Mouse (Mus musculus) cerebellum, adult 2 months (tissue): ENCODE results near the gene Vav2. TPM values are rescaled to one million over a fixed set of nuclear protein-coding genes. Genes with fewer than 3 reads are reported as not detected.

Experiments
- DNase-seq, 2 experiments: peaks; one replicate each; pipeline ENCODE4 v3.0.0; 2021
- H3K27ac ChIP-seq: fragments of 200-500 bp; 2 replicates; pipeline ENCODE4 v1.5.1; 2012; ENCODE audit warnings: low read length, control low read depth, inconsistent platforms; ENCODE audit not compliant: insufficient read depth
- H3K27me3 ChIP-seq: fragments of 200-500 bp; 2 replicates; pipeline ENCODE4 v1.6.1; 2012; ENCODE audit warnings: inconsistent platforms, mild to moderate bottlenecking, low read length, moderate library complexity; ENCODE audit not compliant: control insufficient read depth, insufficient read depth
- H3K4me1 ChIP-seq: fragments of 200-500 bp; 2 replicates; pipeline ENCODE4 v1.6.1; 2011; ENCODE audit warnings: low read length; ENCODE audit not compliant: control insufficient read depth, insufficient read depth
- H3K4me3 ChIP-seq: fragments of 200-500 bp; replicated peaks from 2 replicates; pipeline ENCODE3; 2011; ENCODE audit warnings: mild to moderate bottlenecking, low read depth, low read length, control low read depth; ENCODE audit not compliant: insufficient read depth
- CTCF ChIP-seq: fragments of 200-500 bp; IDR thresholded peaks from 2 replicates; pipeline ENCODE4 v1.5.1; 2011; ENCODE audit warnings: low read depth, mild to moderate bottlenecking, control low read depth, low read length, moderate library complexity, borderline replicate concordance; ENCODE audit not compliant: insufficient read depth
- POLR2A ChIP-seq: fragments of 200-500 bp; IDR thresholded peaks from 2 replicates; pipeline ENCODE4 v1.6.1; 2011; ENCODE audit warnings: low read length, control low read depth, borderline replicate concordance; ENCODE audit not compliant: insufficient read depth
- WGBS: fragments of 180-500 bp; shearing (Covaris S2); methylation state at CpG from one replicate; pipeline ENCODE4 v1.1.7; 2018; 5-methylcytosine and 5-hydroxymethylcytosine counted together
- polyA plus RNA-seq: library from polyadenylated mRNA; depleted of rRNA; stranded (reverse); fragments of >200 nt; gene quantifications from 2 replicates; pipeline ENCODE4 v1.2.3, GENCODE M21; 2012

Gene Vav2
- polyA plus RNA-seq, 1 experiment = 16.1 TPM

- no peak overlapping the region for H3K27ac ChIP-seq
- DNase-seq = no peak
- no peaks in the 10 kb centered on the region for H3K27me3 ChIP-seq
- no peaks in the 10 kb centered on the region for H3K4me1 ChIP-seq
- TF ChIP-seq CTCF (no peak), POLR2A (no peak)
- 86% methylated on average over 14 of the region's 14 CpGs for WGBS
- H3K4me3 ChIP-seq = no peak overlapping the region
These were observed 37.3 kb downstream of the Vav2 start for GRCm38 (mm10) chr2:27389272-27390162.

DNA sequence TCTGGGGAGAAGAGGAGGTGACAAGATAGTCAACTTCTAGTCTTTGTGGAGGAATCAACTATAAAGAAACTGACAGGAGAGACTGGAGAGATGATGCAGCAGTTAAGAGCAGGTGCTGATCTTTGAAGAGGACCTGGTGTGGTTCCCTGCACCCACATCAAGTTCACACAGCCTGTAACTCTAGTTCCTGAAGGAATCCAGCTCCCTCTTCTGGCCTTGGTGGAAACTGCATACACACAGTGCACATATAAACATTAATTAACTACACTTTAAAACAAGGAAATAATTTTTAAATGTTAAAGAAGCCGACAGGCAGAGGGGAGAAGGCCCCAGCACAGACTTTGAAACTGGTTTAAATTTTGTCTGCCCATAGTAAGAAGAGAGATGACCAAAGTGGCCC lies 39.6 kb downstream of the Vav2 start:
- no peak overlapping the region for H3K4me3 ChIP-seq
- no peaks in the 10 kb centered on the region for H3K27me3 ChIP-seq
- TF ChIP-seq CTCF = no peak
- no peak for TF ChIP-seq POLR2A
- H3K4me1 ChIP-seq = no peaks in the 10 kb centered on the region
- no peak for DNase-seq
- 98% methylated on average over 1 of the region's 1 CpGs for WGBS
- no peak overlapping the region for H3K27ac ChIP-seq

- no peaks in the 10 kb centered on the region for H3K27me3 ChIP-seq
- H3K4me3 ChIP-seq = no peak overlapping the region
- no peak overlapping the region for H3K27ac ChIP-seq
- H3K4me1 ChIP-seq = no peaks in the 10 kb centered on the region
- WGBS = 57% methylated on average over 4 of the region's 4 CpGs
- DNase-seq = no peak
- no peak for TF ChIP-seq CTCF
- no peak for TF ChIP-seq POLR2A
These were observed 45.1 kb downstream of the Vav2 start for GRCm38 (mm10) chr2:27381698-27382097.

GRCm38 (mm10) chr2:27381254-27381653 lies 45.6 kb downstream of the Vav2 start:
- Histone ChIP-seq H3K27me3 (no peaks in the 10 kb centered on the region), H3K27ac (no peak overlapping the region), H3K4me1 (no peaks in the 10 kb centered on the region), H3K4me3 (no peak overlapping the region)
- no peak for DNase-seq
- WGBS = 92% methylated on average over 3 of the region's 3 CpGs
- TF ChIP-seq POLR2A = no peak
- TF ChIP-seq CTCF = no peak

GRCm38 (mm10) chr2:27377876-27378275 lies 49.0 kb downstream of the Vav2 start:
- WGBS = 42% methylated on average over 4 of the region's 4 CpGs
- H3K27me3 ChIP-seq = no peaks in the 10 kb centered on the region
- TF ChIP-seq POLR2A (no peak), CTCF (no peak)
- no peak overlapping the region for H3K27ac ChIP-seq
- no peak overlapping the region for H3K4me3 ChIP-seq
- DNase-seq = no peak
- no peaks in the 10 kb centered on the region for H3K4me1 ChIP-seq

GRCm38 (mm10) chr2:27377164-27377563 lies 49.7 kb downstream of the Vav2 start:
- 41% methylated on average over 8 of the region's 8 CpGs for WGBS
- TF ChIP-seq CTCF = no peak
- TF ChIP-seq POLR2A = no peak
- no peak overlapping the region for H3K27ac ChIP-seq
- no peak overlapping the region for H3K4me3 ChIP-seq
- H3K27me3 ChIP-seq = no peaks in the 10 kb centered on the region
- no peaks in the 10 kb centered on the region for H3K4me1 ChIP-seq
- peak in 1 of 2 experiments; percentile 23 for DNase-seq

DNA sequence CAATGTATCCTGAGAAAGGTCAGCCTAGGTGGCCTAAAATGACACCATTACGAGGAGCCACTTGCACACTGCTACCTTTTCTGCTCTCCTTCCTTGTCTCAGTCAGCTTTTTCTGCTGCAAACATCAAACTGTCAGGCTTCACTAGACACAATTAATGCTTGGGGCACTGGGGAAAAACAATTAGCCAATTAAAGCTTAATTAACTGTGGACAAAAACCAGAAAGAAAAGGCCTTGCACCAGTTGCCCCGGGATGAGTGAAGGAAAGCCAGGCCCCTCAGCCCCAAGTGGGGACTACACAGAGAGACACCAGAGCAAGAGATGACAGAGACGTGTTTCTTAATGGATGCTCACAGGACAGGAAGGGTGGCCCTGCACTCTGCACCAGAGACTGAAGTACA lies 51.7 kb downstream of the Vav2 start:
- no peak for DNase-seq
- no peaks in the 10 kb centered on the region for H3K27me3 ChIP-seq
- H3K4me3 ChIP-seq = no peak overlapping the region
- H3K27ac ChIP-seq = no peak overlapping the region
- TF ChIP-seq CTCF (no peak), POLR2A (no peak)
- H3K4me1 ChIP-seq = no peaks in the 10 kb centered on the region; the same call in 1 of the 2 replicates
- 78% methylated on average over 3 of the region's 3 CpGs for WGBS

- Histone ChIP-seq H3K27ac (no peak overlapping the region), H3K27me3 (no peaks in the 10 kb centered on the region), H3K4me1 (no peaks in the 10 kb centered on the region; the same call in 1 of the 2 replicates), H3K4me3 (no peak overlapping the region)
- TF ChIP-seq CTCF (no peak), POLR2A (no peak)
- no peak for DNase-seq
- WGBS = 81% methylated on average over 12 of the region's 12 CpGs
These were observed 53.5 kb downstream of the Vav2 start for GRCm38 (mm10) chr2:27373349-27373748.
